Mouse (Mus musculus) mouse trophoblast stem cell (cell line): ENCODE data around the gene Nrbp1.

Experiments
- in situ Hi-C, 2 experiments: fragments of 300-500 bp; cut with MseI, MboI; formaldehyde crosslinking; loops; 2 replicates in 1 of 2; 3 replicates in 1 of 2; pipeline ENCODE4 v1.15.1; 2025

Nrbp1 gene

DNA sequence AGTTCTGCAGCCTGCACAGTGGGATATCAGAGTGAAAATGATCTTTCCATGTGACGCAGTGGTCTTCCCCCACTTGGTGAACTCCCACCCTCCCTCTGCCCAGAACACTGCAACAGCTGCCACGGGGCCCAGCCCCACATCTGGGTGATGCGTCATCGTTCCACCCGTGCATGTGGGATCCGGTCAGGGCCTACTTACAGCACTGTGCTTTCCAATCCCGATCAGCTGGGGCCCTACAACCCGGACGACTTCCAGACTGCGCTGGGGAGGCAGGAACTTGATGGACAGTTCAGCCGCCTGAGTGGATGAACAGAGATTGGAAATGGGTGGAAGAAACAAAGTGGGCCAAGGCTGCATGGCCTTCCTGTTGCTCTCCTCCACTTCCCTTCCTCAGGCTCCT is 17.0 kb downstream of the Nrbp1 start:
- in situ Hi-C loops: no loop called here

DNA sequence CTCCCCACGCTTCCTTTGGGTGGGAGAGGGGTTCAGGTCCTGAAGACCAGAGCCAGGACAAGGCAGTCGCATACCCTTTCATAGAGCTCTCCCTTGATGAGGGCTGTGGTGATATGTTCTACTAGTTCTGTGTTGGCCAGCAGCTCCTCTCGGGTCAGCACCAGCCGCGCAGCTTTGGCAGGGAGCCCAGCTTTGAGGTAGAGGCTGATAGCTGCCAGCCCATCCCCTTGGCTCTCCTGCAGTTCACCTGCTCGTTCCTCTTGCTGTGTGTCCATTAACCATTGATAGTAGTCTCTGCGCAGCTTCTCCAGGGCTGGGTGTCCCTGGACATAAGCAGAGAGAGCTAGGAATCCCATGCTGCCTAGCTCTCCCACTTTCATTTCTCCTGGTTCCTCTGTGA is 25.4 kb downstream of the Nrbp1 start:
- in situ Hi-C loops: no loop called here

DNA sequence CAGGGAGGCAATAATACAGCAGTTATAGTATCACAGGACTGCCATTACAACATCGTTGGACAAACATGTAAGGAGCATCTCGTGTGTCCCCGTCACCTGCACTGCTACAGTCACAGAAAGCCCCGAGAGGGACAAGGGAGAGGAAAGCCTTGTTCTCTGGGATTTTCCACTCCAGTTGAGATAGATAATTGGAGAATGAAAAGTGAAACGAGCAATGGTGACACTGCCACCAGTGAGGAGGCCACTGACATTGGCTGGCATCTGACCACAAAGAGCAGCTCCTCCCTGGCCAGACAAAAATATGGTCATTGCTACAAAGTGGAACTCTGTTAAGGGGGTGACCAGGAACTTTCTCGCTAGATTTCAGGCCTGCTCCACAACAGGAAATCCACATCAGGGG is 27.0 kb downstream of the Nrbp1 start:
- in situ Hi-C loops: no loop called here

DNA sequence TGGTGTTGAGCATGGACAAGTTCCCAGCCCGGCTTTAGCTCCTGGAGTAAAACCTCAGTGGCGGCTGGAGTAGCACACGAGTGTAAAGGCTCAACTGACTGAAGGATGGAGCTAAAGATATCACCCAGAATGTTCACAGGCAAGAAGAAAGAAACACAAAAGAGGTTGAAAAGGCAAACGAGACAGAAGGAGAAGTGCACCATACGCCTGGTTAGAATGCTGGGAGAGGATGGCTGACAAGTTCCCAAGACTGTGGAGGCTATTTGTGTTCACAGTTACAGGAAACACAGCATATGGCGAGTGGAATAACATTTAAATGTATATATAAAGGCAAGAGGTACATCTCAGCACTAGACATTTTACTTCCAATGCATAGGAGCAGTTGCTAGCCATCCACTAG is 32.4 kb downstream of the Nrbp1 start:
- in situ Hi-C loops: no loop called here

DNA sequence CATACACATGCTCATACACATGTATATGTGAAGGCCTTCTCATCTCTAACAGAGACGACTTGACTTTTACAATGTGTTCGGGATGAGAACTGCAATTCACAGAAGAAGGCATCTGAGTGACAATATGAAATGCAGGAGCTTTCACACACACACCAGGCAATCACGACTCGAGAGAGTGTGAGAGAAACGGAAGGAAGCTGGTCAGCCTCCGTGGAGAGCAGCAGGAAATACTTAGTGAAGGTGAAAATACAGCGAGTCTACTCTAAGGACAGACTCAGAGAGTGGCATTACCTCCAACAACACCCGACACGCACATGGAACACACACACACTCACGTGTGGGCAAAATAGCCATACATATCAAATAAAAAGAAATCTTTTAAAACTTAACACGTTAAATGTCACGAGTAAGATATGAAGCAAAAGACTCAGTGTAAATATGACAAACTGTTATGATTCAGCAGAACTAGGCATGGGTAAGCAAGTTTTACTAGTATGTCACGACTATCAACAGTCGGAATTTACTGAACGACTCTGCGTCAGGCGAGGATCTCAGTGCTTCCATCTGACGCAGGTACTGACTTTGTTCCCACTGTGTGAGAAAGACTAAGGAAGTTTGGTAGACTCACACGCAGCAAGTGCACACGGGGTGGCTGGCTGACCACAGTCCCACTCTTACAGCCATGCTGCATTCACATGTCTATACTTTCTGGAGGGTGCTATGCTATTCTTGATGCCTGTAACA is 38.8 kb downstream of the Nrbp1 start:
- in situ Hi-C loops: no loop called here

DNA sequence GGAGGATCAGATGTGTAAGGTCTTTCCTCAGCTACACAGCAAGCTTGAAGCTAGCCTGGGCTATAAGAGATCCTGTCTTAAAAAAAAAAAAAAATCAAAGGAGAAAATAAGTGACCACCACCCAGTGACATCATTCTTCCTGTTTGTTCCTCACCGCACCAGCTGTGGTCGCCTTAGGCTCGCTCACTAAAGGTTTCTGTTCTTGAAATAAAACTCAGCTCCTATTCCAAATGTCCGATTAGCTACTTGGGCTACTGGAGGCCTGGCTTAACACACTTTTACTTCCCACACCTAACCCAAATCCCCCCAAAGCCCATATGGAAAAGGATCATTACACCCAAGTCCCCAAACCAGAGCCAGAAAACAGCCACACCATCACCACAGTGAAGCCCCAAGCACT is 47.6 kb downstream of the Nrbp1 start:
- in situ Hi-C loops: no loop called here

DNA sequence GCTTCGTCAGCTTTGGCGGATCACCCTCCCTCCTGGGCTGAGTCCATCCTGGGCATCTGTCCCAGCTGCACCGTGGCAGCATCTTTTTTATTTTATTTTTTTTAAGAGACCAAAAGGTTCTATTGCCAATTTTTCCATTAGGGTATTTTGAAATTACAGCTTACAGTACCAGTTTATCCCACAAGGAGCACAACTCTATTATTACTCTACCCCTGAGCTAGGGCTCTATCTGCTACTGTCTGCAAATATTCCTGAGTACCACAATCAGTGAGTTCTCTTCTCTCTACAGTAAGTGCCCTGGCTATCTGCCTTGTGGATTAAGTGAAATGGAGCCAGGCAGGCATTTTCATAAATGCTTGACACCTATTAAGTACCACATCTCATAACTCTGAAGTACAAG is 48.0 kb downstream of the Nrbp1 start:
- in situ Hi-C loops: no loop called here

DNA sequence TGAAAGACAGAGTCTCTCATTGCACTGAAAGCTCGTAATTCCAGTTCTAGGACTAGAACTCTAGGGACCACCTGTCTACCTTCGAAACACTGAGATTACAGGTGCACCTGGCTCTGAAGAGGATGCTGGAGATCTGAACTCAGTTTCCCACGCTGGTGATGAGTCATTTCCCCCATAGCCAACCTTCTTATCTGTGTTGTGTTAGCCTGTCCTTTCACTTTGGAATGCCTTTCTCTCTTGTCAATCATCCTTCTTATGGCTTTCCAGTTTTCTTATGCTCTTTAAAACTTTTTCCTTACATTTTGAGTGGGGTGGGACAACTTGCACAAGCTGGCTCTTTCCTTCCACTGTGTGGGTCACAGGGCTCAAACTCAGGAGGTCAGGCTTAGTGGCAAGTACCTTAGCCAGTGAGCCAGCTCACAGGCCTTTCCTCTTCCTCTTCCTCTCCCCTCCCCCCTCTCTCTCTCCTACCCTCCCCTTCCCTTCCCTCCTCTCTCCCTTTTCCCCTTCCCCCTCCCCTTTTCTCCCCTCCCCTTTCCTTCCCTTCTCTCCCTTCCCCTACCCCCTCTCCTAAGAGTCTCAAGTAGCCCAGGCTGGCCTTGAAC is 49.1 kb downstream of the Nrbp1 start:
- in situ Hi-C loops: no loop called here

DNA sequence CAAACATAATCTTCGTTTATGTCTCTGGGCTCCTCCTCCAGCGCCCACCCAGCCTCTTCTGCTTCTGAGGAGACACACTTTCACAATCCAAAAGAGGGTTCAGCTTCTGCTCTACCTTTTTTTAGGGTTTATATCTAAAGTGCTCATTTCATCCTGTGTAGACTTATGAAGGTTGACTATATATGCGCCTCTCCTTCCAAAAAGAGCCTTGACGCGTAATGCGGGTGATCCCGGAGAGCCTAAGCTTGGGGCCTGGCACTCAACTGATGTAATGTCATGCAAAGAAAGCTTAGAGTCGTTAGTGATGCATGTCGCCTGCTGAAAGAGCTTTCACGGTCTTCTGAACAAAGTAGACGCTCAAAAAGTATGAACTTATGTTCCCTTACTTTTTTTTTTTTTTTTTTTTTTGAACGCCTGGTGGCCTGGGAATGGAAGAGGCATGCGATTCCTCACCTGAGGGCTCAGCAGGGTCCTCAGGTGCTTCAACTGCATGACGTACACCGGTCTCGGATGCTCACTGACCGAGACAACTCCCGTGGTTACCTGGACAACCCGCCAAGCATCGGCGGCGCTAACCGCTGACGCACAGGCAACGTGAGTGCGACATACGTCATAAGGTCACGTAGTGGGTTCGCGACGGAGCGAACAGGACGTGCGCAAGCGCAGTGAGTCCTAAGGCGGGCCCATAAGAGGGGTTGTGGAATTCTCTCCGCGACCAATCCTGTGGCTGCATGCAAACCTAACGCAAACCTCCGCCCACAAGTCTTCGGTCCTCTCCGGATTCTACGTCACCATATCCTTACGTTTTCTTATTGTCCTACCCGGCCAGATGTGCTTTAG is 50.1 kb downstream of the Nrbp1 start, which contains the start of gene Ift172:
TSS of gene Ift172 (minus strand) at position 596 of the 840 bp plus-strand sequence.
- in situ Hi-C loops: no loop called here

DNA sequence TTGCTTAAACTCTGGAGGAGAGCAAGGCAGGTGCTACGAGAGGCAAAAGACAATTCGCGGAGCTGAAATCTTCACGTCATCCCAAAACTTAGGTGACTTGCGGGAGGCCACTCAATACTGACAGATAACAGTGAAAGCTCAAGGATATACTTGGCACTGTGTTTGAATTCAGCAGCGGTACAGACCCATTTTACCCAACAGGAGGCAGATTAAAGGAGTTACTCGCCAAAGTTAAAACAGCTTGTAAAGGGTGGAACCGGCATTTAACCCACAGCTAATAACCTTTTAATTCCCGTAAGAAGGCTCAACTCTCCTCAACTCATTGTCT is 50.7 kb downstream of the Nrbp1 start:
- in situ Hi-C loops: no loop called here

DNA sequence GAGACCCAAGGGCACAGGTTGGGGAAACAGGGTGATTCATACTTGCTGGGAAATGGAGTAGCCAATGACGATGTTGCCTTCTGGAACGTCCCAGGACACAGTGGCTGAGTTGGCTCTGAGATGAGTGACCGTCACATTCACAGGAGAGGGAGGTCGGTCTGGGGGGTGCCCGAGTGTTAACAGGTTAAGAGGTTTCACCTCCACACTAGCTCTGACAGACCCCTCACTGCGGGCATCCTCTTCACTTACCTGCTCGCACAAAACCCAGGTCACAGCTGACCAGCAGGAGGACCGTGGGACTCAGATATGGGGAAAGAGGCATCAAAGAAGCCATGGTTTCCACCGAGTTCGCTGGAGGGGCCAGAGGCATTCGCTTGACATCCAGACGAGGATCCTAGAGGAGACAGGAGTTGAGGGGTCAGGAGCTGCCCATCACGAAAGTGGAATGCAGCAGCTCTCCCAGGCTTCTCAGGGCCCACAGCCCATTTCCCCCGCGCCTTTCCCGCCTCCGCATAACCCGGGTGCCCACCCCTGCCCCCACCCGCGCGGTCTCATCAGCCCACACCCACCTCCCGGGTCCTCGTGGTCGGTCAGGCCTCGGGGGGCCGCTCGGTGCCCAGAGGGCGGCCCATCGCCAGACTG is 54.4 kb downstream of the Nrbp1 start:
- in situ Hi-C loops: no loop called here

DNA sequence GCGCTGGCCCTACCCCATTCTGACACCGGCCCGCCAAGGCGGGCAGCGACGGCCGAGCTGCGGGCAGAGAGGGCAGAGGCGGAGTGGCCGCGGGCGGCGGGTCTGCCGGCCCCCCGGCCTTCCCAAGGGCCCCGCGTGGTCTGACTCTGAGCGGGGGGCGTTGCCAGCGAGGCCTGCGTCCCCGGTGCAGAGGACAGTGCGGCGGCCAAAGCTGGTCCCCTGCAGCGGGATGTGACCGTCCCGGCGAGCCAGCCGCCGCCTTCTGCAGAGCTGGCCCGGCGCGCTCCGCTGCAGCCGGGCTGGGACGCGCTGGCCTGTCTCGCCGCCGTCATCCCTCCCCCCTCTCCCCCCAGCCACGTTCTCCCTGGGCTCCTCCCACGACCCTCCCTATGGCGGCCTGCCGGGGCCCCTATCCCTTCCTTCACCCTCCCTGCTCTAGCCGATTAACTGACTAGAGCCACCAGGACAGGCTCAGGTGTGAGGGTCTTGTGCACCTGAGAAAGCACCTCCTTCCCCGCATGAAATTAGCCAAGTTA is 55.0 kb downstream of the Nrbp1 start, which contains the start of gene Fndc4:
TSS of gene Fndc4 (minus strand) at position 475 of the 536 bp plus-strand sequence.
- in situ Hi-C loops: no loop called here

DNA sequence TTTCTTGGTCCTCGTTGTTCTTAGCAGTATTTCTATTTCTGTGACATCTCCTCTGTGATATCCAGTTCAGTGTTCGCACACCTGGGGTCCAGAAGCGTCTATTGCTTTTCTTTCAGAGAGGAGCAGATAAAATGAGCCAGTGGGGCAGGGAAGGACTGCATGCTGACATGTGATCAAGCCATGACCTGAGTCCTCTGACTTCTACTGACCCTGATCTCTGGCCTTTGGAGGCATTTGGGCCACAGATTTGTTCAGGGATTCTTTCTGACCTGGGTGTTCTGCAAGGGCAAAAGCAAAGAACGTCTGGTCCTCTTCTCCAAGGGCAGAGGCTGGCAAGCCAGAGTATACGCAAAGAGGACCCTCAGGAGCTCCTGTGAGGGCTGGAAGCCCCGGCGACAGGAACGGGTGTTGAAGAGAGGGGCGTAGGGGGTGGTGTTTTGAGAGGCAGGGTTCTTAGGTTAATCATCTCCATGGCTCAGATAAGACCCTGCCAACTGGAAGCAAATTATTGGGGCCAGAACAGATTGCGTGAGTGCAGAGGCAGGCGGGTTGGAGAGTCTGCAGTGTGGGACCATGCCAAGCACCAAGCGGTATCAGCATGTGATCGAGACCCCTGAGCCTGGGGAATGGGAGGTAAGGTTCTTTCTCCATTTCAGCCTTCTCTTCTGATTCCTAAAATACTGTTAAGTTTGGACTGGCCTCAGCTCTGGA is 56.5 kb downstream of the Nrbp1 start, which contains the start of gene Gckr:
TSS of gene Gckr (plus strand) at position 397 of the 711 bp plus-strand sequence.
- in situ Hi-C loops: no loop called here

DNA sequence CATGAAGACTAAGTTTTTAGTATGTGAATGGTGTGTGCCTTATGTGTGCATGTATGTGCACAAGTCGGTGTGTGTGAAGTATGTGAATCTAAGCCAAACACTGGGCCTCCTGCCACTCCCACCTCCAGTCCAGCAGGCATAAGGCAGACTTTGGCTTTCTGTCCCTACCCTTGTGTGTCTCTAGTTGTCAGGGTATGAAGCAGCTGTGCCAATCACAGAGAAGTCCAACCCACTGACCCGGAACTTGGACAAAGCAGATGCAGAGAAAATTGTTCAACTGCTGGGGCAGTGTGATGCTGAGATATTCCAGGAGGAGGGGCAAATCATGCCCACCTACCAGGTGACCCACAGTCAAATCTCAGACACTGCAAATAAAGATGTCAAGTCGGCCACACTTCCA is 57.3 kb downstream of the Nrbp1 start:
- in situ Hi-C loops: no loop called here

DNA sequence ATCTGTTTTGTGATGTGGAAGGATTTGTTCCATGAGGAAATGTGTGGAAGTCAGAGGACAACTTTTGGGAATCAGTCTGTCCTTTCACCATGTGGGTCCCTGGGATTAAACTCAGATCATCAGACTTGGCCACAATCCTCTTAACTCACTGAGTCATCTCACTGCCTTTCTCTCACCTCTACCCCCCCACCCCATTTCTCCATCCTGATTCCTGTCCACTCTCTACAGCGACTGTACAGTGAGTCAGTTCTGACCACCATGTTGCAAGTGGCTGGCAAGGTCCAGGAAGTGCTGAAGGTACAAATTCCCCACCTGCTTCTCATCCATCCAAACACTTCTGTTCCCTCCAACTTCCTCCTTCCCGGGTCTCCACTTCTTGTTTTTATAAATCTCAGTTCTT is 57.8 kb downstream of the Nrbp1 start:
- in situ Hi-C loops: no loop called here
